Mouse (Mus musculus): ENCODE measurements around the gene Gng4. TPM values are rescaled to one million over a fixed set of nuclear protein-coding genes. Genes with fewer than 3 reads are reported as not detected.

Gng4 gene
- 0.11 TPM in 1 of 2 replicates, not detected in the other for polyA plus RNA-seq (2015; fragmentation: Nextera tagmentation; extraction: Ambion mirVana)

- peaks cover 37% of the 10 kb centered on the region for H3K27me3 ChIP-seq (ENCODE audit: control insufficient read depth, insufficient read depth, low read depth, low read length)
- WGBS (ENCODE audit: insufficient replicate concordance) = 2% methylated on average over 43 of the region's 43 CpGs
- peak within 1 kb of the TSS; percentile 74 for H3K4me2 ChIP-seq (ENCODE audit: low read depth, low read length)
- H3K36me3 ChIP-seq (ENCODE audit: control insufficient read depth, insufficient read depth) = no peaks in the 10 kb centered on the region
- H3K4me3 ChIP-seq (ENCODE audit: low read depth, low read length) = peak within 1 kb of the TSS; percentile 50
- no peaks in the 10 kb centered on the region for H3K9me3 ChIP-seq (replicated peaks; ENCODE audit: control insufficient read depth, low read length)
- no peak within 1 kb of the TSS for H3K27ac ChIP-seq (ENCODE audit: low read length)
- H3K4me1 ChIP-seq (ENCODE audit: control insufficient read depth, low read depth, low read length) = peaks cover 2% of the 10 kb centered on the region; the same call in 1 of the 2 replicates
- ATAC-seq (ENCODE audit: low read depth) = peak; percentile 7; the same call in 1 of the 2 replicates
- no peak within 1 kb of the TSS for H3K9ac ChIP-seq (ENCODE audit: low read depth, low read length)
These were observed at the start of gene Gng4 for GRCm38 (mm10) chr13:13783894-13784419. TSS of gene Gng4 (plus strand) at chr13:13784059.

- Histone ChIP-seq H3K9me3 (replicated peaks; ENCODE audit: control insufficient read depth, low read length) (no peaks in the 10 kb centered on the region), H3K4me2 (ENCODE audit: low read depth, low read length) (no peak overlapping the region), H3K27ac (ENCODE audit: low read length) (no peak overlapping the region), H3K9ac (ENCODE audit: low read depth, low read length) (no peak overlapping the region), H3K4me1 (ENCODE audit: control insufficient read depth, low read depth, low read length) (no peaks in the 10 kb centered on the region), H3K27me3 (ENCODE audit: control insufficient read depth, insufficient read depth, low read depth, low read length) (no peaks in the 10 kb centered on the region), H3K4me3 (ENCODE audit: low read depth, low read length) (no peak overlapping the region), H3K36me3 (ENCODE audit: control insufficient read depth, insufficient read depth) (no peaks in the 10 kb centered on the region)
- ATAC-seq (ENCODE audit: low read depth) = no peak
- WGBS (ENCODE audit: insufficient replicate concordance) = 70% methylated on average over 4 of the region's 4 CpGs
These were observed 44.6 kb upstream of the Gng4 start for GRCm38 (mm10) chr13:13739232-13739631.

GRCm38 (mm10) chr13:13745911-13746310 lies 37.9 kb upstream of the Gng4 start:
- ATAC-seq (ENCODE audit: low read depth) = no peak
- peaks cover 3% of the 10 kb centered on the region; the same call in 1 of the 2 replicates for H3K36me3 ChIP-seq (ENCODE audit: control insufficient read depth, insufficient read depth)
- 66% methylated on average over 3 of the region's 3 CpGs for WGBS (ENCODE audit: insufficient replicate concordance)

GRCm38 (mm10) chr13:13775778-13776494 lies 7.9 kb upstream of the Gng4 start:
- Histone ChIP-seq H3K27ac (ENCODE audit: low read length) (no peak overlapping the region), H3K4me2 (ENCODE audit: low read depth, low read length) (no peak overlapping the region), H3K9me3 (replicated peaks; ENCODE audit: control insufficient read depth, low read length) (no peaks in the 10 kb centered on the region), H3K9ac (ENCODE audit: low read depth, low read length) (no peak overlapping the region), H3K36me3 (ENCODE audit: control insufficient read depth, insufficient read depth) (peaks cover 3% of the 10 kb centered on the region), H3K4me3 (ENCODE audit: low read depth, low read length) (no peak overlapping the region), H3K4me1 (ENCODE audit: control insufficient read depth, low read depth, low read length) (no peaks in the 10 kb centered on the region), H3K27me3 (ENCODE audit: control insufficient read depth, insufficient read depth, low read depth, low read length) (no peaks in the 10 kb centered on the region)
- ATAC-seq (ENCODE audit: low read depth) = no peak

More at GRCm38 (mm10) chr13:13745911-13746310, 37.9 kb upstream of the Gng4 start:
- Histone ChIP-seq H3K4me1 (ENCODE audit: control insufficient read depth, low read depth, low read length) (no peaks in the 10 kb centered on the region), H3K27ac (ENCODE audit: low read length) (no peak overlapping the region), H3K27me3 (ENCODE audit: control insufficient read depth, insufficient read depth, low read depth, low read length) (no peaks in the 10 kb centered on the region), H3K4me3 (ENCODE audit: low read depth, low read length) (no peak overlapping the region), H3K9ac (ENCODE audit: low read depth, low read length) (no peak overlapping the region), H3K9me3 (replicated peaks; ENCODE audit: control insufficient read depth, low read length) (no peaks in the 10 kb centered on the region), H3K4me2 (ENCODE audit: low read depth, low read length) (no peak overlapping the region)

- 72% methylated on average over 11 of the region's 11 CpGs for WGBS (ENCODE audit: insufficient replicate concordance)
- Histone ChIP-seq H3K4me1 (ENCODE audit: control insufficient read depth, low read depth, low read length) (no peaks in the 10 kb centered on the region), H3K4me2 (ENCODE audit: low read depth, low read length) (no peak overlapping the region)
These were observed 6.8 kb upstream of the Gng4 start for GRCm38 (mm10) chr13:13777052-13777451.

GRCm38 (mm10) chr13:13777696-13778095 lies 6.2 kb upstream of the Gng4 start:
- 74% methylated on average over 8 of the region's 8 CpGs for WGBS (ENCODE audit: insufficient replicate concordance)
- Histone ChIP-seq H3K4me3 (ENCODE audit: low read depth, low read length) (no peak overlapping the region), H3K27me3 (ENCODE audit: control insufficient read depth, insufficient read depth, low read depth, low read length) (peaks cover under 1% of the 10 kb centered on the region; the same call in 1 of the 2 replicates), H3K9me3 (replicated peaks; ENCODE audit: control insufficient read depth, low read length) (no peaks in the 10 kb centered on the region), H3K4me2 (ENCODE audit: low read depth, low read length) (no peak overlapping the region), H3K36me3 (ENCODE audit: control insufficient read depth, insufficient read depth) (peaks cover 3% of the 10 kb centered on the region), H3K27ac (ENCODE audit: low read length) (no peak overlapping the region), H3K9ac (ENCODE audit: low read depth, low read length) (no peak overlapping the region), H3K4me1 (ENCODE audit: control insufficient read depth, low read depth, low read length) (no peaks in the 10 kb centered on the region)
- ATAC-seq (ENCODE audit: low read depth) = no peak

More at GRCm38 (mm10) chr13:13777052-13777451, 6.8 kb upstream of the Gng4 start:
- H3K9me3 ChIP-seq (replicated peaks; ENCODE audit: control insufficient read depth, low read length) = no peaks in the 10 kb centered on the region
- no peak for ATAC-seq (ENCODE audit: low read depth)
- no peak overlapping the region for H3K9ac ChIP-seq (ENCODE audit: low read depth, low read length)
- no peak overlapping the region for H3K27ac ChIP-seq (ENCODE audit: low read length)
- no peaks in the 10 kb centered on the region for H3K27me3 ChIP-seq (ENCODE audit: control insufficient read depth, insufficient read depth, low read depth, low read length)
- H3K36me3 ChIP-seq (ENCODE audit: control insufficient read depth, insufficient read depth) = peaks cover 3% of the 10 kb centered on the region
- no peak overlapping the region for H3K4me3 ChIP-seq (ENCODE audit: low read depth, low read length)

GRCm38 (mm10) chr13:13778837-13779458 lies 4.9 kb upstream of the Gng4 start:
- H3K4me2 ChIP-seq (ENCODE audit: low read depth, low read length) = no peak overlapping the region
- no peaks in the 10 kb centered on the region for H3K9me3 ChIP-seq (replicated peaks; ENCODE audit: control insufficient read depth, low read length)
- peaks cover 13% of the 10 kb centered on the region for H3K27me3 ChIP-seq (ENCODE audit: control insufficient read depth, insufficient read depth, low read depth, low read length)
- H3K4me1 ChIP-seq (ENCODE audit: control insufficient read depth, low read depth, low read length) = peaks cover under 1% of the 10 kb centered on the region; the same call in 1 of the 2 replicates
- no peak overlapping the region for H3K4me3 ChIP-seq (ENCODE audit: low read depth, low read length)
- peaks cover 3% of the 10 kb centered on the region for H3K36me3 ChIP-seq (ENCODE audit: control insufficient read depth, insufficient read depth)
- H3K9ac ChIP-seq (ENCODE audit: low read depth, low read length) = no peak overlapping the region
- H3K27ac ChIP-seq (ENCODE audit: low read length) = no peak overlapping the region
- 39% methylated on average over 1 of the region's 1 CpGs for WGBS (ENCODE audit: insufficient replicate concordance)
- no peak for ATAC-seq (ENCODE audit: low read depth)

- H3K27ac ChIP-seq (ENCODE audit: low read length) = no peak overlapping the region
- H3K9me3 ChIP-seq (replicated peaks; ENCODE audit: control insufficient read depth, low read length) = no peaks in the 10 kb centered on the region
- H3K9ac ChIP-seq (ENCODE audit: low read depth, low read length) = no peak overlapping the region
- peaks cover 3% of the 10 kb centered on the region for H3K36me3 ChIP-seq (ENCODE audit: control insufficient read depth, insufficient read depth)
- 60% methylated on average over 3 of the region's 3 CpGs for WGBS (ENCODE audit: insufficient replicate concordance)
- no peak overlapping the region for H3K4me2 ChIP-seq (ENCODE audit: low read depth, low read length)
- H3K27me3 ChIP-seq (ENCODE audit: control insufficient read depth, insufficient read depth, low read depth, low read length) = peaks cover 26% of the 10 kb centered on the region
- H3K4me3 ChIP-seq (ENCODE audit: low read depth, low read length) = no peak overlapping the region
- no peak for ATAC-seq (ENCODE audit: low read depth)
- H3K4me1 ChIP-seq (ENCODE audit: control insufficient read depth, low read depth, low read length) = peaks cover 2% of the 10 kb centered on the region; the same call in 1 of the 2 replicates
These were observed 3.6 kb upstream of the Gng4 start for GRCm38 (mm10) chr13:13780271-13780670.

- Histone ChIP-seq H3K4me2 (ENCODE audit: low read depth, low read length) (no peak overlapping the region), H3K27ac (ENCODE audit: low read length) (no peak overlapping the region), H3K27me3 (ENCODE audit: control insufficient read depth, insufficient read depth, low read depth, low read length) (peaks cover 34% of the 10 kb centered on the region), H3K9ac (ENCODE audit: low read depth, low read length) (no peak overlapping the region), H3K36me3 (ENCODE audit: control insufficient read depth, insufficient read depth) (peaks cover 3% of the 10 kb centered on the region), H3K4me1 (ENCODE audit: control insufficient read depth, low read depth, low read length) (peaks cover 2% of the 10 kb centered on the region; the same call in 1 of the 2 replicates), H3K9me3 (replicated peaks; ENCODE audit: control insufficient read depth, low read length) (no peaks in the 10 kb centered on the region), H3K4me3 (ENCODE audit: low read depth, low read length) (no peak overlapping the region)
- 46% methylated on average over 4 of the region's 4 CpGs for WGBS (ENCODE audit: insufficient replicate concordance)
- ATAC-seq (ENCODE audit: low read depth) = no peak
These were observed 2.8 kb upstream of the Gng4 start for GRCm38 (mm10) chr13:13781026-13781425.

Measured in liver, embryonic 16.5 days (tissue).